Mouse (Mus musculus) embryo, embryonic 11 days (tissue): ENCODE data around the gene Tubb1.
A peak's percentile ranks its signal among the peaks of the same experiment; 100 is the strongest.

Experiments used
- DNase-seq: peaks from one replicate; pipeline ENCODE4 v3.0.0-alpha.2; 2015

The Tubb1 gene

DNA sequence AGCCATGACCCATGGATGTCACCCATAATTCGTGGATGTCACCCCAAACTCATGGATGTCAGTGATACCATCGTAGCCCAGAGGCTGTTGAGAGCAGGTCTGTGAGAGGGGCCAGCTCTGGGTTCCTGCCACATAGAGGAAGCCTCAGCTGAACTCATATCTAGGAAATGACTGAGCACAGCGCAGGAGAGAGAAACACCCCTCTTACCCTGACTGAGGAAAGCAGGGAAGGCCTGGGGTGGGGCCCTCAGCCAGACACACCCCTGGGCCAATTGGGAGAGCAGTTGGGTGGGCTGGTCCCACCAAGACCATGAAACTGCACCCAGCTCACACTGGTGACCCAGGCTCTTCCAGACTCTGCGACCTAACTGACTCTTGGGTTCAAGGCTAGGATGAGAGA, at the start of gene Tubb1:
Tubb1 (plus strand) TSS at position 343 of the 400 bp plus-strand sequence.
- DNase-seq: no peak

- DNase-seq: no peak
These were observed 40.3 kb upstream of the Tubb1 start for GRCm38 (mm10) chr2:174410222-174410621.

GRCm38 (mm10) chr2:174413127-174413526, 37.4 kb upstream of the Tubb1 start:
- no peak for DNase-seq

DNA sequence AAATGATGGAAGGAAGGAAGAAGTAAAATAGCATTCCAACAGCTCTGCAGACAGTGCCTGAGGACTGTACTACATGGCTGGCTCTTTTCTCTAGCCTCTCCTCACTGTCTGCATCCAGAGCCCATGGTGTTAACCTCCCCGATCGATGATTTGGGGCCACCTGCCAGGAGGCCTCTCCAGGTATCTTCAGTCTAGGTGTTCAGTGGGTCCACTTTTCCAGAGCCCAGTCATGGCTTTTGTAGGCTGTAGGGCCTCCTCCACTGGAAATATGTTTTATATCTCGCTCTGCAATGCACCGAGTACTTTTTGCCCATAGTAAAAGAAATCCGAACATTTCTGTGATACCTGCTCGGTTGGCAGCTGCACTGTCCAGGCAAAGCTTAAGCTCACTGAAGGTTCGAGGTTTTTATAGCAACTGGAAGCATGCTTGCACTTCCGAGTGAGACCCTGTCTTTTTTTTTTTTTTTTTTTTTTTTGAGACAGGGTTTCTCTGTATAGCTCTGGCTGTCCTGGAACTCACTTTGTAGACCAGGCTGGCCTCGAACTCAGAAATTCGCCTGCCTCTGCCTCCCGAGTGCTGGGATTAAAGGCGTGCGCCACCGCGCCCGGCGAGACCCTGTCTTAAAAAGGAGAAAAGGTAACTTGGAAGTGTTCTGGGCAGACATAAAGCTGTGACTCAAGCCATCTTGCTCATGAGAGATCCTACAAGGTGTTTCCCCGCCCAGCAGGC, 35.3 kb upstream of the Tubb1 start:
- no peak for DNase-seq

DNA sequence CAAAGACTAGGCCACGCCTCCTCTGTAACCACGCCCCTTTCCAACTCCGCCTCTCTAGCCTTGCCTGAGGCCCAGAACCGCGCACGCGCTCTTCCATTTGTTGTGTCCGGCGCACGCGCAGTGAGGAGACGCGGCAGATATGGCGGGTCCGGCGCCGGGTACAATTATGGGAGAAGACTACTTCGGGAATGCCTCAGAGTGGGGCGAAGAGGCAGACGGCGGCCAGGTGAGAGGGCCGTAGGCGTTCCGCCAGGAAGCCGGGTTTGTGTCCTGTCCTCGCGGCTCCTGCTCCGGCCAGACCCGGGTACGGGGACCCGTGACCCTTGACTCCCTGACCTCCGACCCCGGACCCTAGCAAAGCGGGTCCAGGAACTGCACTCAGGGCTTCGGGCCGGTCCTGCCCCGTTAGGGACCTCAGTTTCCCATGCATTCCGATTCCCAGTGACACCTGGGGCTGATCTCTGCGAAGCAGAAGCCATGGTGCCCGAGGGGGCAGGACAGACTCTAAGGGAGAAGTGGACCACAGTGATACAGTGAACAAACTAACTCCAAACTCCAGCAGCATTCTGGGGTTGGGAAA, 34.7 kb upstream of the Tubb1 start, which contains the start of gene Nelfcd:
Nelfcd (plus strand) TSS at position 74 of the 580 bp plus-strand sequence.
- peak; percentile 98 for DNase-seq

DNA sequence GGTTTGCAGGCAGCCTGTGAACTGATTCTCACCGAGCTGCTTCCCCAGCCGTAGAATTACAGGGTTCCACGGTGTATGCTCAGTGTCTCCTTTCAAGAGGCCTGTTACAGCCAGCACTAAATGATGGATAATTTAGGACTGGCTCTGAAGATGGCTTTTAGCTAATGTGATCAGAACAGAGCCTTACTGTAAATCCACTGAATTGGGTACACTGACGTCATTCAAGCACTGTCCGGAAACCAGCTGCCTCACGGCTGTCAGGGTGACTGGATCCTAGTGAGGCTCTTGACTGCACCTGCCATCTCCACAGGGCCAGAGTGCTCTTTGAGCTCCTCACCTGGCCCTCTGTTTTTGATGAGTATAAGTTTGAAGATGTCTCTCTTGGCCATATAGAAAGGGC, 29.4 kb upstream of the Tubb1 start:
- DNase-seq: no peak

GRCm38 (mm10) chr2:174424301-174425085, 26.0 kb upstream of the Tubb1 start:
- DNase-seq: no peak

DNA sequence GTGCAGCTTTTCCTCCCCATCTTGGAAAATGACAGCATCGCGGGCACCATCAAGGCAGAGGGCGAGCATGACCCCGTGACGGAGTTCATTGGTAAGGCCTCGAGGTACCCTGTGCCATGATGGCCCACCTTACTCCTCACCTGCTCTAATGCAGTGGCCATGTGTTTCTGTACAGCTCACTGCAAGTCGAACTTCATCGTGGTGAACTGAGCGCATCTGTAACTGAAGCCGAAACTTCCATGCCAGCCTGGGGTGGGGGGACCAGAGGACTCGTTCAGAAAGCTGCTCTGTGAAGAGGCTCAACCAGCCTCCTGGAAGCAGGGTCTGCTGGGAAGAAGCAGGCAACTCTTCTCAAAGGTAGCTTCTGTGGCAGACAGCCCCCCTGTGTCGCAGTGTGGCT, 23.6 kb upstream of the Tubb1 start:
- DNase-seq: no peak

DNA sequence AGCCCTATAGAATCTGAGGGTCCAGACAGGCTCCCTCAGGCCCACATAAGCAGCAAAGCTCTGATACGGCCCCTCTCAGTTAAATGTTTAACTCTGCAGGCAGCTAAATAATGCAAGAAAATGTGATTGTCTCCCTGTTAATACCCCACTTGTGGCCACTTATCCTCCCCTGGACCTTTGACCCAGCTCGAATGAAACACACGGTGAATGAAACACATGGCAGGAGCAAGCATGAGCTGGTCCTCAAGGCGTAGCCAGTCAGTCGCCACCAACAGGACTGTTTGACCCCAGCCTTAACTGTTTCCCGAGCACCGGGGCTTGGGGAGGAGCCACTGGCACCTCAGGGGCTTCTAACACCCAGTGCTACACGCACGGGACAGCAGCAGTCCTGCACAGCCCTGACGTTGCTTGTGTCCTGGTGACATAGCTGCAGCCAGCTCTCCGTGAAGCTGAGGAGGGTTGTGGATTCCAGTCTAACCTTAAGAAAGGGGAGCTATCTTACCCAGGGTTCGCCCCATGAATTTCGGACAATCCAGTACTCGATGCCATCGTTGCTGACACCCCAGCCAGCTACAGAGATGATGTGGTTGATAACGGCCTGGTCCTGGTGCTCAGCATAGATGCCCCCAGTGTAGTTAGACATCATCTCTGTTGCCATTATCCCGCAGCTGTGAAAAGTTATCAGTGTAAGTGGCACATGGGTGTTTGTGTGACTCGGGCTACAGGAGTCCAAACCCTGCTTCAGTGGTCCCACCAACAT, 22.2 kb upstream of the Tubb1 start:
- DNase-seq: no peak

DNA sequence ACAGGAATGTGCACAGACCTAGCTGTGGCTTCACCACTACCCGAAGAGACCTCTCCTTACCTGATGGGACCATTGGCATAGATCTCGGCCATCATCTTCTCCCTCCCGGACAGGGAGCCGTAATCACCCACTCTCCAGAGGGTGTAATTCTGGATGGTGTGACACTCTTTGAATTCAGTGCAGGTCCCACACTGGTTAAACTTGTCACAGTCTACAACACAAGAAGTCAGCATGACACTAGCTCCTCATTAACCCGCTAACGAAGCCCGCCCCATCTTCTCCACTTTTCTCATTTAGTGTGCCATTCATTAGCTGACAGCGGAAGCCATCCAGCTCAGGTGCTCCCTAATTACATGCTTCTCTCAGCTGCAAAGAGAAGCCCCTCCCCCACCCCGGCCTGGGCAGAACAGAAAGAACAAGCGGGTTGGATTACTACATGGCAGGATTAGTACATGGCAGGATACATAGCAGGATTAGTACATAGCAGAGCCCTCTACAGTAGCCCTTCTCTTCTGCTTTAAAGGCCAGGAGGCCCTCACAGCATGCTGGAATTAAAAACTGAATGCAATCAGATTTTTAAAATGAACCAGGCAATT, 21.4 kb upstream of the Tubb1 start:
- DNase-seq: no peak

GRCm38 (mm10) chr2:174434943-174435342, 15.6 kb upstream of the Tubb1 start:
- no peak for DNase-seq

DNA sequence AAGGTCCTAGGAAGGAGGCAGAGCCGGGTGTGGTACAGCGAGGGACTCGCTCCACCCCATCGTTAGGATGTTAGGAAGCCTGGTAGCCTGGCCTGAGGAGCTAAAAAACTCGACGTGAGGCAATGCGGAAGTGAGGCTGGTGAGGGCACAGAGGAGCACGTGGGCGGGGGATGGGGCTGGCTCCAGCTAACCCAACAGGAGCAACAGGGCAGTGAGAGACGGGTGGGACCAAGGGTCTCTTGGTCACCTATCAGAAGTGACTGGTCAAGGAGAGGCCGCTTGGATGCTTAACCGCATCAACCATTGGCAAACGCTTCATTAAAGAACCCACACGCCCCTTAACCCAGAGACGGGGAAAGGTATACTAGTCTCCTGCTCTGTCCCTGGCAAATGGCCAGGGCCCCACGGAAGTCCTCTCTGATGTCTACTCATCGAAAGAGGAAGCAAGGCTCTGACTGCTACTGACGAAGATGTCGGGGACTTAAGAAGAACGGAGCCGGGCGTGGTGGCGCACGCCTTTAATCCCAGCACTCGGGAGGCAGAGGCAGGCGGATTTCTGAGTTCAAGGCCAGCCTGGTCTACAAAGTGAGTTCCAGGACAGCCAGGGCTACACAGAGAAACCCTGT, 14.3 kb upstream of the Tubb1 start:
- no peak for DNase-seq

DNA sequence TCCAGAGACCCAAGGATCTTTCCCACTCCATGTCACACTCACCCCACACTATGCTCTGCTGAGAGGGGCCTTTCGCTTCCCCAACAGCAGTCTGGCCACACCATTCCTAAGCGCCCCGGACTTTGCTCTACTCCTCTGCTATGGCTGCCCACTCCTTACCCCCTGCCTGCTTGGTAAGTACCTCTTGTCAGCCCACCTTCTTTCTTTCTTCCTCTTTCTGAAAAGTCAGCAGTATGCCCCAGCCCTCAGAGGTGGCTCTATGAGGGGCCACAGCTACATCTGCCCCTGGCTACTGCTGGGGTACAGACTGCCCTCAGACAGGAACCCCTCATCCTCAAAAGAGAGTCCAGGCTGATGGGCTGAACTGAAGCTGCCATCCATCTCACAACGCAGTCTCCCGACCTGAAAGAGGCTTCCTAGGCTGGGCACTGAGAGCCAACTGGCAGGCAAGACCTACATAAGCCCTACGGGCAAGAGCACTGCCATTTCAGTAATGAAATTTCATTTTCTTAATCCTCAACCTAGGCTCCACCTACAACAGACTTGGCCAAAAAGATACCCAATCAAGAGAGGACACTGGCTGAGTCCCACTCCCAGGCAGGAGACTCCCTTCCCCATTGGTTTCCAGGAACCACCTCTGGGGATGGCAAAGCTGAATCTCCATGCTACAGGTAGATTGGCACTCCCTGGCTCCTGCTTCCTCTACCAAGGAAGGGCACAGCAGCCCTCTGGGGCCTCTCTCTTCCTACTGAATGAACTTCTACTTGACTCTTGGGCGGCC, 13.4 kb upstream of the Tubb1 start:
- DNase-seq: no peak

DNA sequence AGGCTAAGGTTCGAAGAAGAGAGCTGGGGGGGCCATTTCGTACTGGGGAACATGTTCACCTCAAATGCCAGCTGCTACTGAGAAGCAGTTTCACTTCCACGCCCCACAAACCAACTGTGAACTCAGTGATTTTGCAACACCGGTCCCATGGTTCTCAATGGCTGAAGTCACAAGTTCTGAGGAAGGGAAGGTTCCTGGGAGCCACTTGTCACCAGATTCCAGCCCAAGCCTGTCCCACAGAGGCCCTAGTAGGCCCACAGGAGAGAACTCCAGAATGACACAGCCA, 12.9 kb upstream of the Tubb1 start:
- no peak for DNase-seq

- no peak for DNase-seq
These were observed 12.3 kb upstream of the Tubb1 start for GRCm38 (mm10) chr2:174438181-174438580.

- DNase-seq: peak; percentile 84
These were observed 11.6 kb upstream of the Tubb1 start, which contains the start of gene Ctsz for GRCm38 (mm10) chr2:174438737-174439449. Gene Ctsz, minus strand, starts transcription at chr2:174439039.

GRCm38 (mm10) chr2:174439450-174439838, 11.1 kb upstream of the Tubb1 start:
- no peak for DNase-seq

GRCm38 (mm10) chr2:174439961-174440360, 10.5 kb upstream of the Tubb1 start:
- no peak for DNase-seq

GRCm38 (mm10) chr2:174441898-174442297, 8.6 kb upstream of the Tubb1 start:
- DNase-seq: no peak

DNA sequence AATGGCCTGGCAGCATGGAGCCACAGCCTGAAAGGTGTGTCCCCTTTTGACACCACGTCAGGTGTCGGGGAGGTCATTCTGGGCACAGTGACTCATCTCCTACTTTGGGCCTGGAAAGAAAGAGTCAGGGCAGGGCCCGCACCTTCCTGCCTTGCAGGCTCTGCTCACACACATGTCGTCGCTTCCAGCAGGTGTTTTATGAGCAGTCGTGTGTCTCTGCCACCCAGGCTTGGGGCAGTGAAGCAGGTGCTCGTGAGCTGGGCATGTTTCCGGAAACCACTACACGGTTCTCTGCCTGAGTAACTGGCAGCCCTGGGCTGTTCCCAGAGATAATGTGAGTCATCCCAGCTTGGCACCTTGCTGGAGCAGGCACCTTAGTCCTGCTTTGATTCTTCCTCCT, 8.0 kb upstream of the Tubb1 start:
- no peak for DNase-seq

DNA sequence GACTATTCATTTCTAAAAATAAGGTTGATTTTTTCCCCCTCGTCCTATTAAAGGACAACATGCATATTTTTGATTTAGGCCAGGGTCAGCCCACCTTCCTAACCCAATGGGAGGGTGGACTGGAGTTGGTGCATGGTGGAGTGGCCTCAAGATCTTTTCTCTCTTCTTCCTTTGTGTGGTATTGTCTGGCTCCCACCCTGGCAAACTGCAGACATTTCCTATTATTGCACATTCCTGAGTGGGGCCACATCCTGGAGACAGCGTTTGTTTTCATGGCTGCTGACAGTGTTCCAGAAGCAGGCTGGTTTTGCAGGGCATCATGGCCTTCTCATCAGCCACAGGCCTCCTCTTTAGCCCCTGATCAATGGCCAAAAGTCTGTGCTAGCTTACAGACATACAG, 7.4 kb upstream of the Tubb1 start:
- no peak for DNase-seq
